Mouse (Mus musculus) spleen, adult 2 months (tissue): ENCODE measurements at regions not wholly inside any gene's neighbourhood (a gene's known extent, or its start where the extent isn't known, plus 50 kb on each side); places are given as distances from the start of the nearest gene placed in this dataset.

Source experiments
- CTCF ChIP-seq: fragments of 200-500 bp; IDR thresholded peaks from 2 replicates; pipeline ENCODE4 v1.5.1; 2011; ENCODE audit warnings: mild to moderate bottlenecking, inconsistent platforms; ENCODE audit not compliant: insufficient read depth, insufficient read length, insufficient replicate concordance; ENCODE audit errors: extremely low read depth
- POLR2A ChIP-seq: fragments of 200-500 bp; IDR thresholded peaks from 2 replicates; pipeline ENCODE4 v1.6.1; 2011; ENCODE audit warnings: low read depth, low read length, inconsistent platforms

DNA sequence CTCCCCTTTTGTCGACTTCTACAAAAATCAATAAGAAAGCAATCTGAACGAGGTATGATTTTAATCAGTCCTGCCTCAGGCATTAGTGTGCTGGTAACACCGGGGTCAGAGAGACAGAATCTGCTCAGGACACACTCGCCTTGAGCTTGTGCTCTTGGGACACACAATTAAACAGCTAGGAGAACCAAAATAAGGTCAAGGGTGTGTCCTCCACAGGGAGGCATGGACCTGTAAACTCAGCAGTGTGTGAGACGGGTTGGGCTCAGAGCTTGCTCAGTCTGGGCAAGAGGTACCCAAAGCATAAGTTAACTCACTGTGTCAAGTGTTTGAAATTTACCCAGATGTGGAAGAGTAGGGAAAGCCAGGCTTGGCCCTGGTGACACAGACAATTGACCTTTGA lies 107.9 kb upstream of the Dapk1 start:
- no peak for TF ChIP-seq CTCF
- TF ChIP-seq POLR2A, result no peak
